Mouse (Mus musculus) leukemia stem cell, adult 10-12 weeks (primary cell): ENCODE data around the gene Krt35. TPM values are rescaled to one million over a fixed set of nuclear protein-coding genes. Genes with fewer than 3 reads are reported as not detected.

ENCODE experiments used
- polyA plus RNA-seq: library from polyadenylated mRNA; stranded (reverse); fragments of >175 nt; gene quantifications from 2 replicates; pipeline ENCODE4 v1.2.3, GENCODE M21; 2012; ENCODE audit warnings: low replicate concordance

The Krt35 gene
- not detected in 2 replicates for polyA plus RNA-seq

GRCm38 (mm10) chr11:100096141-100096540 lies at the start of gene Krt35:
Krt35 (minus strand) TSS chr11:100096241.

GRCm38 (mm10) chr11:100135731-100136130 lies 39.7 kb upstream of the Krt35 start, which contains the start of gene Krt15:
Krt15 (minus strand) TSS chr11:100135928.

GRCm38 (mm10) chr11:100121466-100121865 lies 25.4 kb upstream of the Krt35 start, which contains the start of gene Krt13:
Krt13 (minus strand) TSS chr11:100121566.

GRCm38 (mm10) chr11:100105576-100106122 lies 9.6 kb upstream of the Krt35 start, which contains the start of gene Krt36:
Krt36 (minus strand) TSS chr11:100105626.

GRCm38 (mm10) chr11:100087861-100088260 lies 8.2 kb downstream of the Krt35 start, which contains the start of gene Krt32:
Krt32 (minus strand) TSS chr11:100088226.

GRCm38 (mm10) chr11:100050451-100050850 lies 45.6 kb downstream of the Krt35 start, which contains the start of gene Krt31:
Krt31 (minus strand) TSS chr11:100050551.

Other genes with a start within 250 kb of the Krt35 start
- gene Krtap4-16, start 244.6 kb downstream of the Krt35 start, polyA plus RNA-seq: not detected in 2 replicates
- not detected in 2 replicates for gene Gm11568, start 238.3 kb downstream of the Krt35 start, polyA plus RNA-seq
- not detected in 2 replicates for gene Gm11559, start 231.8 kb downstream of the Krt35 start, polyA plus RNA-seq
- not detected in 2 replicates for gene Krtap9-1, start 222.9 kb downstream of the Krt35 start, polyA plus RNA-seq
- not detected in 2 replicates for gene Gm11567, start 217.1 kb downstream of the Krt35 start, polyA plus RNA-seq
- not detected in 2 replicates for gene Krtap31-1, start 188.3 kb downstream of the Krt35 start, polyA plus RNA-seq
- not detected in 2 replicates for gene Gm11565, start 181.5 kb downstream of the Krt35 start, polyA plus RNA-seq
- not detected in 2 replicates for gene Krtap31-2, start 159.9 kb downstream of the Krt35 start, polyA plus RNA-seq
- not detected in 2 replicates for gene Krtap9-5, start 147.8 kb downstream of the Krt35 start, polyA plus RNA-seq
- gene Krtap29-1, start 117.2 kb downstream of the Krt35 start, polyA plus RNA-seq: not detected in 2 replicates
- not detected in 2 replicates for gene Krtap16-1, start 109.6 kb downstream of the Krt35 start, polyA plus RNA-seq
- gene Krtap17-1, start 102.2 kb downstream of the Krt35 start, polyA plus RNA-seq: not detected in 2 replicates
- not detected in 2 replicates for gene Krt33a, start 80.0 kb downstream of the Krt35 start, polyA plus RNA-seq
- gene Krt33b, start 66.4 kb downstream of the Krt35 start, polyA plus RNA-seq: not detected in 2 replicates
- not detected in 2 replicates for gene Krt34, start 54.7 kb downstream of the Krt35 start, polyA plus RNA-seq
- gene Krt31, start 45.7 kb downstream of the Krt35 start, polyA plus RNA-seq: not detected in 2 replicates
- gene Krt32, start 8.0 kb downstream of the Krt35 start, polyA plus RNA-seq: not detected in 2 replicates
- gene Krt36, start 9.4 kb upstream of the Krt35 start, polyA plus RNA-seq: not detected in 2 replicates
- gene Krt13, start 25.3 kb upstream of the Krt35 start, polyA plus RNA-seq: not detected in 2 replicates
- gene Krt15, start 39.7 kb upstream of the Krt35 start, polyA plus RNA-seq: 0.10 TPM in 1 of 2 replicates, not detected in the other
- 0.15 and 1.7 TPM in 2 replicates for gene Krt19, start 52.4 kb upstream of the Krt35 start, polyA plus RNA-seq
- gene Krt9, start 97.0 kb upstream of the Krt35 start, polyA plus RNA-seq: not detected in 2 replicates
- gene Krt14, start 111.3 kb upstream of the Krt35 start, polyA plus RNA-seq: 0.23 and 0.48 TPM in 2 replicates
- gene Krt16, start 152.7 kb upstream of the Krt35 start, polyA plus RNA-seq: not detected in 2 replicates
- gene Krt17, start 164.8 kb upstream of the Krt35 start, polyA plus RNA-seq: 0.51 TPM in 1 of 2 replicates, not detected in the other
- gene Krt42, start 173.6 kb upstream of the Krt35 start, polyA plus RNA-seq: not detected in 2 replicates
- 561 and 639 TPM in 2 replicates for gene Eif1, start 223.6 kb upstream of the Krt35 start, polyA plus RNA-seq
- not detected in 2 replicates for gene Gast, start 238.2 kb upstream of the Krt35 start, polyA plus RNA-seq